Mouse (Mus musculus): ENCODE measurements around the gene Nat10. TPM values are rescaled to one million over a fixed set of nuclear protein-coding genes. Genes with fewer than 3 reads are reported as not detected.

The Nat10 gene
- total and polyA plus RNA-seq, 2 experiments from 2014 or later = 12.8 to 36.5 TPM

DNA sequence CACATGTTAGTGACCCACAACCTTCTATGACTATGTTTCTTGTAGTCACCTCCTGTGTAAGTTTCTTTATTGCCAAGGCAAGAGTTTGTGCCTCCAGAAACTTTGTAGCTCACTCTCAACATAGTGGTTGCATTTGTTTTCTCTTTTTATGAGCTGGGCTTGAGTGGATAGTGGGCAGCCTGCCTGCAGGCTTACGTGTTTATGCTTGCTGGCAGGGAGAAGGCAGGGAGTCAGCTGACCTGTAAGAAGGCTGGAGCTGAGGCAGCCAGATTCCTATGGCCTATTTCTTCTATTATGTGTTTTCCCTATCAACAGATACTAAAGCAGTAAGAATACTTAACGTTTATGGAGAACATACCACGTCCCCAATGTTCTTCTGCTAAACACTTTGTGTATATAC is 64.9 kb downstream of the Nat10 start:
- Histone ChIP-seq H3K9me3 (ENCODE audit: low read length) (no peaks in the 10 kb centered on the region), H3K4me2 (ENCODE audit: low read depth, low read length) (no peak overlapping the region), H3K9ac (replicated peaks; ENCODE audit: low read length) (no peak overlapping the region), H3K27ac (no peak overlapping the region), H3K27me3 (ENCODE audit: insufficient read depth, low read length) (no peaks in the 10 kb centered on the region), H3K4me3 (ENCODE audit: low read length) (no peak overlapping the region), H3K4me1 (ENCODE audit: insufficient read depth, low read length) (0 out of 2 replicates have a peak, but pooled peaks cover 4% of the 10 kb centered on the region), H3K36me3 (ENCODE audit: insufficient read depth, low read length) (no peaks in the 10 kb centered on the region)
- no peak for ATAC-seq
- TF ChIP-seq CTCF (IDR thresholded peaks at IDR 0.05; ENCODE audit: low read depth) = no peak
- WGBS = 61% methylated on average over 3 of the region's 3 CpGs
- DNase-seq (ENCODE audit: low spot score) = peak; percentile 33

DNA sequence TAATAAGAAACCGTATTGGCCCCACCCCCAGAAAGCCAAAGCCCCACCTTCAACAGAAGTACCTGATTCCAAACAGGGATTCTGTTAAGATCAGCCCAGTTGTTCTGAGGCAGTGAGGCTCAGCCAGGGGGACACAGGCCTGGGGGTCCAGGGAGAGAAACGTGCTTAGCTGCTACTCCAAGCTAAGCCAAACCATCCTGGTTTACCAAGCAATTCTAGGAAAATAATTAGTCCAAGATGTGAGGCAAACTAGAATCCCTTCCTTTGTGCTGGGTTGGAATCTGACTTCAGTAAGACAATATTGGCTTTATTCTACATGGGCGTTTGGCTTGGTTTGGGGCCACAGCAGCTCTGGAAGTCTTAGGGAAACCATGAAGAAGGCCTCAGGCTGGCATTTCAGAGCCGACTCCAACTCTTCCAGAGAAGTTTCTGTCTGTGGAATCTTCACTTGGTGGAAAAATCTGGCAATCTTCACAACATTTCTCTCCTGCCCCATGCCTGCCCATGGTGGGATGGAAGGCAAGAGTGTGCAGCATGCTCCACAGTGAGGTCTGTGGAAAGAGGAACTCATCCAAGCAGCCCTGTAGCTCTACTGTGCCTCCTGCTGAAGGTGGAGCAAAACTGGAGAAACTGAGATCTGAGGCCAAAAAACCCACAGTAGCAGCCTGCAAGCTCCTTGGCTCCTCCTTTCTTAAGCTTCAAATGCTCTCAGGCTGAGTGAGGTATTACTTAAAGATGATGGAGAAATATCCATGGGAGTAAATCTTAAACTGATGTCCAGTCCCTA is 66.1 kb downstream of the Nat10 start:
- no peak for TF ChIP-seq CTCF (IDR thresholded peaks at IDR 0.05; ENCODE audit: low read depth)
- 85% methylated on average over 4 of the region's 4 CpGs for WGBS
- H3K36me3 ChIP-seq (ENCODE audit: insufficient read depth, low read length) = no peaks in the 10 kb centered on the region

DNA sequence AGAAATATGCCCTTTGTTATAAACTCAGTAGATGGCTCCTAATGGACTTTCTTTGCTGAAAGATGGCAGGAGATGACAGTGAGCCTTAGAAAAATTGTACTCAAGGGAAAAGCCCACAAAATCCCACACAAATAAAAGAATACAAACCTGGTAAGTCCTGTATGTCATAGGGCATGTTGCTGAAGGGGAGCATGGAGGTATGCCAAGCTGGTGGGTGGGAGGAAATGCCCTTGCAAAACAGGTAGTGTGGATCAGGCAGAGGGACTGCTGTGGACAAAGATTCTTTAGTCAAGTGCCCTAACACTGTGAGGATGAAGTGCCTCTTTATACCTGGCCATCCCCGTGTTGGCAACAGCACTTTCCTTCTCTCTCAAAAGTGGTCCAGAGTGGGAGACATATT is 68.3 kb downstream of the Nat10 start:
- H3K27ac ChIP-seq = no peak overlapping the region
- TF ChIP-seq CTCF (IDR thresholded peaks at IDR 0.05; ENCODE audit: low read depth) = no peak
- no peak for ATAC-seq
- H3K4me1 ChIP-seq (ENCODE audit: insufficient read depth, low read length) = peaks cover 16% of the 10 kb centered on the region; the same call in 1 of the 2 replicates
- no peaks in the 10 kb centered on the region for H3K9me3 ChIP-seq (ENCODE audit: low read length)
- H3K4me3 ChIP-seq (ENCODE audit: low read length) = no peak overlapping the region
- H3K27me3 ChIP-seq (ENCODE audit: insufficient read depth, low read length) = no peaks in the 10 kb centered on the region
- no peak overlapping the region for H3K9ac ChIP-seq (replicated peaks; ENCODE audit: low read length)
- 92% methylated on average over 1 of the region's 1 CpGs for WGBS
- no peaks in the 10 kb centered on the region for H3K36me3 ChIP-seq (ENCODE audit: insufficient read depth, low read length)
- H3K4me2 ChIP-seq (ENCODE audit: low read depth, low read length) = no peak overlapping the region
- DNase-seq (ENCODE audit: low spot score) = no peak

More for the DNA sequence above, 66.1 kb downstream of the Nat10 start:
- no peak for ATAC-seq
- H3K27ac ChIP-seq = no peak overlapping the region
- no peaks in the 10 kb centered on the region for H3K9me3 ChIP-seq (ENCODE audit: low read length)
- DNase-seq (ENCODE audit: low spot score) = no peak
- H3K9ac ChIP-seq (replicated peaks; ENCODE audit: low read length) = no peak overlapping the region
- peaks cover 12% of the 10 kb centered on the region; the same call in 1 of the 2 replicates for H3K4me1 ChIP-seq (ENCODE audit: insufficient read depth, low read length)
- no peak overlapping the region for H3K4me2 ChIP-seq (ENCODE audit: low read depth, low read length)
- H3K4me3 ChIP-seq (ENCODE audit: low read length) = no peak overlapping the region
- H3K27me3 ChIP-seq (ENCODE audit: insufficient read depth, low read length) = no peaks in the 10 kb centered on the region

DNA sequence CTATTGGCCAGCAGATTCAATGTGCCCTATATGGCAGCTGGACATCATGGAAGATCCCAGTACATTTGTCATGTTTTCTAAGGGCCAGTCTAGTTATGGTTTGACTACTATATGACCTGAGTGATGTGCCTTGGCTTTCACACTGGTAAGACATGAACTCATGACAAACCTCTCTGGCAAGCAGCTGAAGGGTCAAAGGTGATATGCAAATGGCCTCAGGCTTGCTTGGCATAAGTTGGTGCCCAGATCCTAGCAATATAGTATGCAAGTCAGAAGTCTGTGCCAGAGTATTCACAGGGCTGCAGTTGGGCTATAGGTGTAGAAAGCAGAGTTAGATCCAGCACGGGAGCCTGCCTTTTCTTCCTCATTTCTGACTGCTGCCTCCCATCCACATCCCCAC is 69.8 kb downstream of the Nat10 start:
- no peaks in the 10 kb centered on the region for H3K27me3 ChIP-seq (ENCODE audit: insufficient read depth, low read length)
- no peak for TF ChIP-seq CTCF (IDR thresholded peaks at IDR 0.05; ENCODE audit: low read depth)
- H3K4me3 ChIP-seq (ENCODE audit: low read length) = no peak overlapping the region
- no peaks in the 10 kb centered on the region for H3K9me3 ChIP-seq (ENCODE audit: low read length)
- H3K9ac ChIP-seq (replicated peaks; ENCODE audit: low read length) = no peak overlapping the region
- no peaks in the 10 kb centered on the region for H3K36me3 ChIP-seq (ENCODE audit: insufficient read depth, low read length)
- DNase-seq (ENCODE audit: low spot score) (no peak), ATAC-seq (no peak)
- H3K27ac ChIP-seq = peak overlapping the region; percentile 68; the same call in 1 of the 2 replicates
- H3K4me1 ChIP-seq (ENCODE audit: insufficient read depth, low read length) = peaks cover 16% of the 10 kb centered on the region; the same call in 1 of the 2 replicates
- H3K4me2 ChIP-seq (ENCODE audit: low read depth, low read length) = no peak overlapping the region
- 79% methylated on average over 1 of the region's 1 CpGs for WGBS

DNA sequence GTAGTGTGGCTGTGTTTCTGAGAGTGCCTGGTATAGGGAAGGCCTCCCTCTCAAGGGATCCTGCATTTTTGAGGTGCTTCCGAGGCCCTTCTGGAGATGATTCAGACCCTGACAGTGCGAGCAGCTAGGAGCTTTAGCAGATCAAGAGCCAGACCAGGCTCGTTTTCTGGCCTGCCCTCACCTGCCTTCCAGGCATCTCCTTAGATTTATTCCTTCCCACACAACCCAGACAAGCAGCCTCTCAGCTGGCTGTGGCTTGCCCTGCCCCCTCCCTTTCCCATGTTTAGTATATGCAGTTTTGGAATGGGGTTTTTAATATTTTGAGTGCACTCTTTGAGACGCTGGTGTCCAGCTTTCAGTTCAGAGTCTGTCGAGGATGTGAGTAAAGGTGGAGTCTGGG is 70.2 kb downstream of the Nat10 start:
- no peak for DNase-seq (ENCODE audit: low spot score)
- Histone ChIP-seq H3K4me2 (ENCODE audit: low read depth, low read length) (no peak overlapping the region), H3K9ac (replicated peaks; ENCODE audit: low read length) (no peak overlapping the region), H3K9me3 (ENCODE audit: low read length) (no peaks in the 10 kb centered on the region), H3K36me3 (ENCODE audit: insufficient read depth, low read length) (no peaks in the 10 kb centered on the region), H3K27ac (peak overlapping the region; percentile 68), H3K27me3 (ENCODE audit: insufficient read depth, low read length) (no peaks in the 10 kb centered on the region), H3K4me1 (ENCODE audit: insufficient read depth, low read length) (peaks cover 16% of the 10 kb centered on the region; the same call in 1 of the 2 replicates), H3K4me3 (ENCODE audit: low read length) (no peak overlapping the region)
- WGBS = 33% methylated on average over 5 of the region's 5 CpGs
- no peak for TF ChIP-seq CTCF (IDR thresholded peaks at IDR 0.05; ENCODE audit: low read depth)
- 0 out of 2 replicates have a peak, but pooled peaks have one; percentile 6 for ATAC-seq

DNA sequence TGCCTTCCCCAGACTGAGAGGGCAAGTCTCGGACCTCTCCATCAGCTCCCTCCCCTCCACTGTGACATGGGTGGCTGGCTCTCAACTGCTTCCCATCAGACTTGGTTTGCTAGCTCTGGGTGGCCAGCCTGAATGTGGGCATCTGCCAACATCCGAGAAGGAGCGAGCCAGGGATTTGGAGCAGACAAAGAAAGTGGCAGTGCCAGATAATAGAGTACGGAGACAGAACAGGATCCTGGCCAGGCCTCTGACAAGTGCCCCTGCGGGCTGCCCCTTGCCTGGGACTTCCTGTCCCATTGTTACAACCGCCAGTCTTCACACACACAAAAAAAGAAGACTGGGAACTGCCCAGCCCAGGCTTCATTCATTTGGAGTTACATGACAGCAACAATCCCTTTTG is 70.6 kb downstream of the Nat10 start:
- DNase-seq (ENCODE audit: low spot score) (peak; percentile 84), ATAC-seq (peak; percentile 93)
- TF ChIP-seq CTCF (IDR thresholded peaks at IDR 0.05; ENCODE audit: low read depth) = no peak
- 16% methylated on average over 6 of the region's 6 CpGs for WGBS
- H3K36me3 ChIP-seq (ENCODE audit: insufficient read depth, low read length) = no peaks in the 10 kb centered on the region
- H3K27ac ChIP-seq = peak overlapping the region; percentile 68
- no peaks in the 10 kb centered on the region for H3K27me3 ChIP-seq (ENCODE audit: insufficient read depth, low read length)
- peaks cover 16% of the 10 kb centered on the region; the same call in 1 of the 2 replicates for H3K4me1 ChIP-seq (ENCODE audit: insufficient read depth, low read length)
- H3K9me3 ChIP-seq (ENCODE audit: low read length) = no peaks in the 10 kb centered on the region
- H3K9ac ChIP-seq (replicated peaks; ENCODE audit: low read length) = no peak overlapping the region
- H3K4me3 ChIP-seq (ENCODE audit: low read length) = no peak overlapping the region
- no peak overlapping the region for H3K4me2 ChIP-seq (ENCODE audit: low read depth, low read length)

DNA sequence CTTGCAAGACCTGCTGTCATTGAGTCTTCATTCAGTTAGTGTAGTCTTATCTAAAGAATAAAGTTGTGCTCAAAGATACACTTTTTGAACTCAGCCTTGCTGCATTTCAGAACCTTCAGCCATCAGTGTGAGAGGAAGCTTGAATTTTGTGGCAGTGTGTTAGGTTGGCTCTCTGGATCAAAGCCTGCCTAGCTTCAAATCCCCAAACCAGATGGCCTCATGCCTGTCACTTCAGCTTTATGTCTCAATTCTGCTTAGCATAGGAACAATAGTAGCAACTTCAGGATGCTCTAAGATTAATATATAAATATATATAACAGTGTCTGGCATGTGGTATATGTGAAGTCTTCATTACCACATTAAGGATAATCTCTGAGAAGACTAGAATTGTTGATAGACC is 73.2 kb downstream of the Nat10 start:
- peaks cover 21% of the 10 kb centered on the region for H3K4me1 ChIP-seq (ENCODE audit: insufficient read depth, low read length)
- no peak overlapping the region for H3K27ac ChIP-seq
- H3K9ac ChIP-seq (replicated peaks; ENCODE audit: low read length) = no peak overlapping the region
- H3K9me3 ChIP-seq (ENCODE audit: low read length) = no peaks in the 10 kb centered on the region
- no peak overlapping the region for H3K4me2 ChIP-seq (ENCODE audit: low read depth, low read length)
- no peaks in the 10 kb centered on the region for H3K36me3 ChIP-seq (ENCODE audit: insufficient read depth, low read length)
- ATAC-seq (no peak), DNase-seq (ENCODE audit: low spot score) (peak; percentile 30)
- TF ChIP-seq CTCF (IDR thresholded peaks at IDR 0.05; ENCODE audit: low read depth) = no peak
- no peak overlapping the region for H3K4me3 ChIP-seq (ENCODE audit: low read length)
- no peaks in the 10 kb centered on the region for H3K27me3 ChIP-seq (ENCODE audit: insufficient read depth, low read length)
